Mouse (Mus musculus) lung, adult 2 months (tissue): Measurements from ENCODE around the gene Carf. TPM values are rescaled to one million over a fixed set of nuclear protein-coding genes. Genes with fewer than 3 reads are reported as not detected.
A peak's percentile ranks its signal among the peaks of the same experiment; 100 is the strongest.

Source experiments
- DNase-seq: peaks from one replicate; pipeline ENCODE4 v3.0.0; 2022
- H3K4me1 ChIP-seq: fragments of 200-500 bp; 2 replicates; pipeline ENCODE4 v1.6.1; 2011; ENCODE audit warnings: low read length; ENCODE audit not compliant: control insufficient read depth, insufficient read depth
- H3K4me3 ChIP-seq: fragments of 200-500 bp; replicated peaks from 2 replicates; pipeline ENCODE3; 2011; ENCODE audit warnings: low read depth, mild to moderate bottlenecking, control low read depth, low read length; ENCODE audit errors: extremely low read depth
- CTCF ChIP-seq: fragments of 200-500 bp; IDR thresholded peaks from 2 replicates; pipeline ENCODE4 v1.5.1; 2011; ENCODE audit warnings: mild to moderate bottlenecking, low read length, control low read depth; ENCODE audit not compliant: insufficient read depth
- POLR2A ChIP-seq: fragments of 200-500 bp; IDR thresholded peaks from 2 replicates; pipeline ENCODE4 v1.6.1; 2011; ENCODE audit warnings: low read depth, mild to moderate bottlenecking, control low read depth, low read length, borderline replicate concordance; ENCODE audit errors: extremely low read depth
- WGBS: fragments of 180-500 bp; shearing (Covaris S2); methylation state at CpG from one replicate; pipeline ENCODE4 v1.1.7; 2018; 5-methylcytosine and 5-hydroxymethylcytosine counted together
- polyA plus RNA-seq: library from polyadenylated mRNA; depleted of rRNA; stranded (reverse); fragments of >200 nt; gene quantifications from 2 replicates; pipeline ENCODE4 v1.2.3, GENCODE M21; 2012

Carf gene
- polyA plus RNA-seq, 1 experiment = 2.8 TPM

DNA sequence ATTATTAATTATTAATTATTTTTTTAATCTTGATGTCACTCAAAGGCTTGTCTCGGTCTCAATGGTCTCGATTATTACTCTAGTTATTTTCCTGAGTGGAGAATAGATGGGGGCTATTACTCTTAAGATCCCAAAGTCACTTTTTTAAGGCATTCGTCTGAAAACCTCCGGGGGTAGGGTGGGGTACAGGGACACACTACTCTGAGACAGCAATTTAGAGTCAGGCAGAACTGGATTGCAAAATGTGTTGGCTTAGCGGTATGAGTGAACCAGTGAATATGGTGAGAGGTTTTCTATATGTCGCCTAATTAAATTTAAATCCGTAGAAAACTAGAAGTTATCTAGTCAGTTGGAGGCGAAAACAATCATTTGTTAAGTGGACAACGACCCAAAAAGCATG, 792 bp downstream of the Carf start:
- TF ChIP-seq CTCF = no peak
- no peak for TF ChIP-seq POLR2A
- no peak for DNase-seq
- WGBS = 12% methylated on average over 9 of the region's 9 CpGs
- peak overlapping the region; percentile 82 for H3K4me3 ChIP-seq
- H3K4me1 ChIP-seq = no peaks in the 10 kb centered on the region

DNA sequence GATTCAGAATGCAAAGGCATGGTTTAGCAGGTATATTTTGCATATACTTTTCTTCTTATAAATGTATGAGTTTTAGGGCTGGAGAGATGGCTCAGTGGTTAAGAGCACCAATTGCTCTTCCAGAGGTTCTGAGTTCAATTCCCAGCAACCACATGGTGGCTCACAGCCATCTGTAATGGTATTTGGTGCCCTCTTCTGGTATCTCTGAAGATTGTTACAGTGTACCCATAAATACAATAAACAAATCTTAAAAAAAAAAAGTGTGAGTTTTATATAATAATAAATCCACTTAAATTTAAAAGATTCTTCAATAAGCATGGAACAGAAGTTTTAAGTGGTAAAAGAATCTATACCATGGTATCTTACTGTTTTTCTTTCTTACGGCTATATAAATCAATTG, 6.5 kb downstream of the Carf start:
- Histone ChIP-seq H3K4me3 (no peak overlapping the region), H3K4me1 (no peaks in the 10 kb centered on the region)
- DNase-seq = no peak
- 100% methylated on average over 1 of the region's 1 CpGs for WGBS
- TF ChIP-seq CTCF (no peak), POLR2A (no peak)

DNA sequence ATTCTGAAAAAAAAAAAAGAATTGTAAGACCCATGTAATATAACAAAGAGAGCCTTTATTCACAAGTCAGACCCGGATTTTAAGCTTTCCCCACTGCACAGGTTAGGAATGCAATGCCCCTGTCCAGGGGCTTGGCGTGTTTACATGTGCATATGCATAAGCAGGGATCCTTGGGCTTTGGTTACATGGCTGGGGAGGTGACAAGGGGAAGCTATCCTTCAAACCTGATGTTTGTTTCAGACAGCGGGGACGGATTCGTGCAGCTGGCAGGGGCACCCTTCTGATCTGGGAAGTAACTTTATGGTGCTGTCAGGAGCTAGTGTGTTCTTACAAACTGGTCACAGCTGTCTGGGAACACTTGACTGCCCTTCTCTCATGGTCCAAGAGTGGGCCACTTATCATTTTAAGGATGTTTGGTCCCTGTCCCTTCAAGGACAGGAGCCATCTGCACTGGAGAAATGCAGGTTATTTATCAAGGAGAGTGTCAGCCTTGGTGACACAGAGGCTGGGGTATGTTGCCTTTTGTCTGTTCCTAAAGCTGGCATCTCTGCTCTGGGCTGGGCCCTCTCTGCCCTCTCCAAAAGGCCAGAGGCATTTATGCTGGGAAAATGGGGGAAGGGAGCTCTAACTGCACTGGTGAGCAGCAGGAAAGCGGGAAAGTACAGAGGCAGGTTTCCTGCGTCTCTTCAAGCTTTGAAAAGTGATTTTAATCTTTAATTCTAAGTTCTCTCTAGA, 19.8 kb downstream of the Carf start:
- WGBS = 70% methylated on average over 7 of the region's 7 CpGs
- H3K4me3 ChIP-seq = no peak overlapping the region
- no peaks in the 10 kb centered on the region for H3K4me1 ChIP-seq
- TF ChIP-seq POLR2A (no peak), CTCF (no peak)
- no peak for DNase-seq

DNA sequence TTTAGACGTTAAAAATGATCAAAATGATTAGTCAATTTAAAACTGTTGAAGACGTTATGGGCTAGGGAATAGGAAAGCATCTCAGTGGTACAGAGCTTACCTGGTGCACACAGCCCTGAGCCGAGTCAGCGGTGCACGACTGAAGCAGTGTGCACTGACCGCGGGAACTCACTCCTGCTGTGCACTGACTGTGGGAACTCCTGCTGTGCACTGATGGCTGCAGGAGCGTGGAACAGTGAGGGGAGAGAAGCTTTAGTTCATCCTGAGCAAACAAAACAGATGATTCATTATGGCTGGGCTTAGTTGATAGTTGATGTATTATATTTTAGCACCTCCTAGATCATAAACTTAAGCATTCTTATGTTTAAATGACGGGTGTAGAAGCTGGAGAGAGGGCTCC, 39.3 kb downstream of the Carf start:
- TF ChIP-seq POLR2A (no peak), CTCF (no peak)
- no peaks in the 10 kb centered on the region for H3K4me1 ChIP-seq
- WGBS = 70% methylated on average over 9 of the region's 9 CpGs
- no peak overlapping the region for H3K4me3 ChIP-seq
- no peak for DNase-seq

DNA sequence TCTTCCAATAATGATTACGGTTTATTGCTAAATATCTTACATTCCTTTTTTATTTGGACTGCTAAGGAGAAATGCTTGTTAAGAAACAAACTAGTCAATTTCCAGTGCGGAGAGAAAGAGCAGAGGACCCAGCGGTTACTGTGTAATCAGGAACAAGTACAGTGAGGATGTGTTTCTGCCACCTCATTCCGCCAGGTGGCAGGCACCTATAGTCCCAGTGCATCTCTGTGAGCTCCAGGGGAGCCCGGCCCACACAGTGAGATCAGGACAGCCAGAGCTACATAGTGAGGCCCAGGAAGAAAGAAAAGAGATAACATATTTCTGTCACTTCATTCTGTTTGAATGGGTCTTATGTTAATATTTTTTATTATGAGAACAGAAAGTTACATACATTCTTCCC, 54.7 kb downstream of the Carf start:
- WGBS = 70% methylated on average over 5 of the region's 5 CpGs
- DNase-seq = no peak
- no peak for TF ChIP-seq POLR2A
- no peak for TF ChIP-seq CTCF
- Histone ChIP-seq H3K4me1 (no peaks in the 10 kb centered on the region), H3K4me3 (no peak overlapping the region)

DNA sequence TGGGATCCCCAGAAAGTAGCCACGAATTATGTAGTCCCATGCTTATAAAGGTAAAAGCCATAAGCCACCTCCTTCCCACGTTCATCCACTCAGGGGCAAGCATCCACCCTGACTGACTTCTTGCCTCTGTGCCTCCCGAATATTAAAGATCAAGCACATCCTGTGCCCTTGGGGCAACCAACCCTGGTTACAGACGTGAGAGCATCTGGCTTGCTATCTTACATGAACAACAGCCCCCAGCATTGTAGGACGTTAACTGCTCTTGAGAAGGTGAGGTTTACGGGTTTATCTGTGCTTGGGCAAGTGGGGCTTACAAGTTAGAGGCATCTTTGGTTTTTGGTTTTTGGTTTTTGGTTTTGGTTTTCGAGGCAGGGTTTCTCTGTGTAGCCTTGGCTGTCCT, 58.6 kb downstream of the Carf start:
- Histone ChIP-seq H3K4me3 (no peak overlapping the region), H3K4me1 (peaks cover 3% of the 10 kb centered on the region; the same call in 1 of the 2 replicates)
- TF ChIP-seq POLR2A = no peak
- TF ChIP-seq CTCF = no peak
- no peak for DNase-seq
- 85% methylated on average over 7 of the region's 7 CpGs for WGBS

DNA sequence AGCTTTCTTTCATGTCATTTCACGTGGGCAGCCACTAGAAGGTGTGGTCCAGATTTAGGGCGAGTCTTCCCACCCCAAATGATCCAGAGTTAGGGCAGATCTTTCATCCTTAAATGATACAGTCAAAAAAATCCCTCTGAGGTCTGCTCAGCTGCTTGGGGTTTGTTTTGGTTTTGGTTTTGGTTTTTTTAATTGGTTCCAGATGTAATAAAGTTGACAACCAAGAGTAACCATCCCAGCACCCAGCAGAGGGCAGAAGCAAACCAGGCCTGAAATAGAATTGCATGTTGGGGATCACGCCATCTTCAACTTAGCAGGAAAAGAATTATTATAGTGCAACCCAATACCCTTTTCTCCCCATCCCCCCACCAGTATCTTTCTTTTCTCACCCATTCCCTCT, 60.4 kb downstream of the Carf start:
- WGBS = 34% methylated on average over 3 of the region's 3 CpGs
- TF ChIP-seq POLR2A = no peak
- TF ChIP-seq CTCF = peak; percentile 57
- DNase-seq = peak; percentile 27
- peaks cover 3% of the 10 kb centered on the region; the same call in 1 of the 2 replicates for H3K4me1 ChIP-seq
- H3K4me3 ChIP-seq = no peak overlapping the region

DNA sequence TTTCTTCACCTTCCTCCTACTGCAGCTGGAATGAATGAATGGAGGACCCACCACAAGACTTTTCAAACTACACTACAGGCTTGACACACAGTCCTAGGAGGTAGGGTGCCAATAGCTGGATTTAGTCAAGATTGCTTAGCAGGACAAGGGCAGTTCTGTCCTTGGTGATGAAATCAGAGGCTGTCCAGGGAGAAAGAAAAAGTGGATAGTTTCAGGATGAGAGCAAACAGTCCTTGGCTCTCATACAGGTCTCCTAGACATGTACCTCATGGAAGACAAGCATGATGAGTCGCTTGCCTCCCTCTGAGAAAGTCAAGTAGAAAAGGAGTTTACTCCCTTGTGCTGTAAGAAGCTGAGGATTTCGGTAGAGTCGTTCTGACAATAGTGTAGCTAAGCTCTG, 65.6 kb downstream of the Carf start:
- TF ChIP-seq POLR2A (no peak), CTCF (no peak)
- 83% methylated on average over 3 of the region's 3 CpGs for WGBS
- no peak for DNase-seq
- H3K4me1 ChIP-seq = no peaks in the 10 kb centered on the region; the same call in 1 of the 2 replicates
- H3K4me3 ChIP-seq = no peak overlapping the region

DNA sequence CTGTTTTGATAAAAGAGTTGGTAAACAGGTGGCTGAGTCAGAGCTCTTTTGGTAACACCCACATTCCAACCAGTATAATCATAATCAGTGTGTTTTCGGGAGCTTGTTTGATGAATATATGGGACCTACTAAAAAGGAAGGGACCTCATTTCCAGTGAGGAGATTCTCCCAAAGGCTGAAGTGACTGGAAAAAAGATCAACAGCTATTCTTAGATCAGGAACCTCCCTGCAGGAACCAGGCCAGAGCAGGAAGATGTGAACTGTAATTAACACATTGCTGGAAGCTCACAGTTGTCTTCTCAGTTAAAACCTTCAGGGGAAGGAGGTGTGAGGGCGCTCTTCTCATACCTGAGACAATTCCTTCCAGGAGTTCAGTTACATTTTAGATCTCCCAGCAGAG, 71.6 kb downstream of the Carf start:
- no peaks in the 10 kb centered on the region; the same call in 1 of the 2 replicates for H3K4me1 ChIP-seq
- 56% methylated on average over 2 of the region's 2 CpGs for WGBS
- no peak for TF ChIP-seq CTCF
- no peak for TF ChIP-seq POLR2A
- DNase-seq = no peak
- H3K4me3 ChIP-seq = no peak overlapping the region

DNA sequence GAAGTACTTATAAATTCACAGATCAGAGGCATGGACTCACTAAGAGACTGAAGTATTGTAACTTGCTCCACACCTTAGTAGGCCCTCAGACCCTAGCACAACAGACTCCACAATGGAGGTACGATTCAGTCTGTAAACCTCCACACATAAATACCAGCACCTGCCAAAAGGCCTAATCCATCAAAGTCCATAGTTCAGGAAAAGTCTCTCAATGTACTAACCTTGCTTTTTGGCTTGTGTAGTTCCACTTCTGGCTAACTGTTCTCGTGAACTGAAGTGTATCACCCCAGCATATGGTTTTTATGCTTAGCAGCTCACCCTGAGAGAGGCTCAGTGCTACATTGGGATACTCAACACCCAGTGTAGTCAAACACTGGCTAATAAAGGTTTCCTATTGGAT, 72.2 kb downstream of the Carf start:
- Histone ChIP-seq H3K4me1 (no peaks in the 10 kb centered on the region), H3K4me3 (no peak overlapping the region)
- TF ChIP-seq POLR2A (no peak), CTCF (no peak)
- 63% methylated on average over 2 of the region's 2 CpGs for WGBS
- no peak for DNase-seq
